8 mouse cellular contexts compared by ENCODE assay signal in genomic region chr8:64618618-64619017, GRCm38 (mm10).
A peak's percentile ranks its signal among the peaks of the same experiment; 100 is the strongest.
DNase-seq lines count a peak whose midpoint lies in the region; ATAC-seq and TF ChIP-seq lines count a peak whose summit lies in the region.

No protein-coding gene starts in this region.

- no peak for TF ChIP-seq EP300 in CH12.LX (IDR thresholded peaks at IDR 0.05; ENCODE audit: low read length)

- no peak for TF ChIP-seq POLR2A in CH12.LX (IDR thresholded peaks at IDR 0.05; ENCODE audit: low read depth, low read length)

- WGBS in lung, embryonic 16.5 days: 57% methylated on average over 11 of the region's 11 CpGs

- ATAC-seq in frontal cortex, adult (ENCODE audit: low TSS enrichment): peak; percentile 70
- ATAC-seq in inflammation-experienced regulatory T-cells, adult 6 months: peak; percentile 77
- ATAC-seq in lung, embryonic 16.5 days (ENCODE audit: low read depth): peak; percentile 41; the same call in 1 of the 2 replicates

- H3K4me2 ChIP-seq in CH12.LX (ENCODE audit: insufficient read depth, low read depth, poor library complexity, severe bottlenecking): peak overlapping the region; percentile 54; the same call in 1 of the 2 replicates
- no peak overlapping the region for H3K4me2 ChIP-seq in lung, embryonic 16.5 days (ENCODE audit: low read depth, low read length)

- no peak for DNase-seq in frontal cortex, postnatal 25 days (ENCODE audit: low spot score in 2 of 2)
- peak; percentile 73 for DNase-seq in CH12.LX (ENCODE audit: extremely low read depth)
- peak; percentile 43 for DNase-seq in c-Kit-positive CD71-negative TER-119-negative erythroid progenitor cells, embryonic 14.5 days (ENCODE audit: low read depth)
- peak; percentile 32 for DNase-seq in fibroblast of lung, adult 2 months (ENCODE audit: low read depth)
- DNase-seq in ovary, postnatal 14 days (ENCODE audit: low spot score): peak; percentile 28

- in situ Hi-C loops in CH12.LX (cut with MboI; ENCODE audit: low pct_ligation_motif_present, low pct_unique_long_range_greater_than_20kb, low sequenced_read_pairs): loop anchor here (5.0 kb wide), 1 partner anchor 324 kb away; no protein-coding TSS in a partner anchor

- H3K9me3 ChIP-seq in CH12.LX (replicated peaks; ENCODE audit: low read length): no peaks in the 10 kb centered on the region
- no peaks in the 10 kb centered on the region for H3K9me3 ChIP-seq in lung, embryonic 16.5 days (ENCODE audit: control insufficient read depth, low read length)

- H3K4me3 ChIP-seq in CH12.LX (replicated peaks in 1 of 3; ENCODE audit: low read depth in 2 of 3, low read length in 2 of 3, poor library complexity in 1 of 3): peak overlapping the region in 1 of 3 experiments; percentile 33
- no peak overlapping the region for H3K4me3 ChIP-seq in lung, embryonic 16.5 days (ENCODE audit: low read length)

- H3K4me1 ChIP-seq in CH12.LX (ENCODE audit: control insufficient read depth in 1 of 2, insufficient read depth in 2 of 2): peaks cover 0 to 8% of the 10 kb centered on the region in 2 experiments; a peak in 2 of 4 replicates
- H3K4me1 ChIP-seq in lung, embryonic 16.5 days (replicated peaks; ENCODE audit: control insufficient read depth, insufficient read depth, low read length): no peaks in the 10 kb centered on the region

- H3K27ac ChIP-seq in CH12.LX (ENCODE audit: insufficient read depth, low read depth): no peak overlapping the region
- no peak overlapping the region for H3K27ac ChIP-seq in lung, embryonic 16.5 days (ENCODE audit: low read length)

- no peaks in the 10 kb centered on the region for H3K36me3 ChIP-seq in CH12.LX (replicated peaks in 1 of 2; ENCODE audit: control insufficient read depth in 1 of 2, insufficient read depth in 1 of 2, low read length in 1 of 2)
- no peaks in the 10 kb centered on the region for H3K36me3 ChIP-seq in lung, embryonic 16.5 days (ENCODE audit: control insufficient read depth, insufficient read depth, low read length)

- peak; percentile 79 for TF ChIP-seq RAD21 in CH12.LX (IDR thresholded peaks at IDR 0.05; ENCODE audit: low read depth, low read length)

- no peaks in the 10 kb centered on the region for H3K27me3 ChIP-seq in CH12.LX (replicated peaks)
- no peaks in the 10 kb centered on the region for H3K27me3 ChIP-seq in lung, embryonic 16.5 days (ENCODE audit: control insufficient read depth, insufficient read depth, low read depth, low read length)

- H3K9ac ChIP-seq in CH12.LX (ENCODE audit: insufficient read depth, low read depth): no peak overlapping the region
- no peak overlapping the region for H3K9ac ChIP-seq in lung, embryonic 16.5 days (ENCODE audit: low read length)

- TF ChIP-seq CTCF in CH12.LX (conservative IDR thresholded peaks at IDR 0.05 in 1 of 2, IDR thresholded peaks at IDR 0.05 in 1 of 2; ENCODE audit: low read depth in 2 of 2, low read length in 2 of 2): peak; percentile 79 to 88

- dilution Hi-C loops in CH12.LX (cut with MboI; ENCODE audit: extremely low pct_ligation_motif_present, extremely low pct_unique_long_range_greater_than_20kb, low sequenced_read_pairs): no loop called here

- no peaks in the 10 kb centered on the region for H3K79me2 ChIP-seq in CH12.LX (replicated peaks; ENCODE audit: control insufficient read depth, extremely low read depth, insufficient read depth, poor library complexity, severe bottlenecking)

TF ChIP-seq in CH12.LX, 34 proteins besides CTCF, POLR2A, EP300 and RAD21:
- TF ChIP-seq JUND (conservative IDR thresholded peaks at IDR 0.05; ENCODE audit: low read depth, low read length): no peak
- TF ChIP-seq TCF12 (IDR thresholded peaks at IDR 0.05; ENCODE audit: low read depth, low read length): 0 out of 2 replicates have a peak, but pooled peaks have one; percentile 18
- TF ChIP-seq ZC3H11A (IDR thresholded peaks at IDR 0.05; ENCODE audit: low read depth, low read length): peak; percentile 14; the same call in 1 of the 2 replicates
- TF ChIP-seq IRF4 (IDR thresholded peaks at IDR 0.05; ENCODE audit: low read depth, low read length): 0 out of 2 replicates have a peak, but pooled peaks have one; percentile 20
- TF ChIP-seq TBP (conservative IDR thresholded peaks at IDR 0.05; ENCODE audit: low read depth, low read length): no peak
- TF ChIP-seq NRF1 (IDR thresholded peaks at IDR 0.05; ENCODE audit: low read depth, low read length): no peak
- no peak for TF ChIP-seq MYC (IDR thresholded peaks at IDR 0.05; ENCODE audit: low read depth, low read length)
- peak; percentile 88 for TF ChIP-seq SMC3 (IDR thresholded peaks at IDR 0.05; ENCODE audit: low read depth, low read length)
- TF ChIP-seq NELFE (IDR thresholded peaks at IDR 0.05; ENCODE audit: low read depth, low read length): no peak
- TF ChIP-seq E2F4 (IDR thresholded peaks at IDR 0.05; ENCODE audit: insufficient replicate concordance, low read depth, low read length): no peak
TF ChIP-seq in CH12.LX: peak in this region for 4.

Comparison
In these comparisons a context has a peak if more than half of its experiments do, and no peak if none do; other contexts are left out.
1. DNase-seq: peak in CH12.LX (single experiment), c-Kit-positive CD71-negative TER-119-negative erythroid progenitor cells, embryonic 14.5 days (single experiment), fibroblast of lung, adult 2 months (single experiment) and ovary, postnatal 14 days (single experiment); none in frontal cortex, postnatal 25 days (0 of 2).
2. Peak in every context shown above with its lines, with median percentiles within 50 percentile points of each other: ATAC-seq.